Mouse (Mus musculus) heart, embryonic 14.5 days (tissue): ENCODE results near the gene Oprl1. TPM values are rescaled to one million over a fixed set of nuclear protein-coding genes. Genes with fewer than 3 reads are reported as not detected.

Experiments used
- ATAC-seq: fragments of 200-750 bp; cut with Nextera tagmentation; 2 replicates; pipeline ENCODE4 v1.8.0; 2017; ENCODE audit warnings: low read depth, moderate TSS enrichment; ENCODE audit not compliant: insufficient number of reproducible peaks, insufficient read depth, low FRiP score
- H3K27ac ChIP-seq, 2 experiments: fragments of 200-500 bp in 1 of 2; fragments of 300-500 bp in 1 of 2; sonication (generic) in 1 of 2; replicated peaks in 1 of 2; 2 replicates each; pipeline ENCODE4 v1.5.1; 2012 to 2014; ENCODE audit warnings: low read depth in 2 of 2, low read length in 2 of 2, control low read depth in 1 of 2, mild to moderate bottlenecking in 1 of 2, mixed read lengths in 1 of 2; ENCODE audit not compliant: control insufficient read depth in 1 of 2, insufficient read depth in 1 of 2
- H3K27me3 ChIP-seq: fragments of 300-500 bp; sonication (generic); 2 replicates; pipeline ENCODE4 v1.6.1; 2014; ENCODE audit warnings: mild to moderate bottlenecking, low read length, control low read depth; ENCODE audit not compliant: control insufficient read depth, insufficient read depth
- H3K36me3 ChIP-seq: fragments of 300-500 bp; sonication (generic); 2 replicates; pipeline ENCODE4 v1.6.1; 2014; ENCODE audit warnings: mild to moderate bottlenecking, control low read depth, low read length, mixed read lengths; ENCODE audit not compliant: control insufficient read depth, insufficient read depth
- H3K4me1 ChIP-seq, 2 experiments: fragments of 200-500 bp in 1 of 2; fragments of 300-500 bp in 1 of 2; sonication (generic) in 1 of 2; 2 replicates each; pipeline ENCODE4 v1.6.1; 2012 to 2014; ENCODE audit warnings: low read length in 2 of 2, control low read depth in 1 of 2, mixed read lengths in 1 of 2; ENCODE audit not compliant: control insufficient read depth in 2 of 2, insufficient read depth in 2 of 2
- H3K4me2 ChIP-seq: fragments of 300-500 bp; sonication (generic); 2 replicates; pipeline ENCODE4 v1.6.1; 2014; ENCODE audit warnings: mild to moderate bottlenecking, low read length
- H3K4me3 ChIP-seq, 2 experiments: fragments of 200-500 bp in 1 of 2; fragments of 300-500 bp in 1 of 2; sonication (generic) in 1 of 2; 2 replicates each; pipeline ENCODE4 v1.5.1; 2012 to 2014; ENCODE audit warnings: low read length in 2 of 2, mild to moderate bottlenecking in 2 of 2, control low read depth in 1 of 2, low read depth in 1 of 2, moderate library complexity in 1 of 2; ENCODE audit not compliant: control insufficient read depth in 1 of 2, insufficient read depth in 1 of 2
- H3K9ac ChIP-seq: fragments of 300-500 bp; sonication (generic); 2 replicates; pipeline ENCODE4 v1.6.1; 2014; ENCODE audit warnings: mild to moderate bottlenecking, low read length
- H3K9me3 ChIP-seq: fragments of 300-500 bp; sonication (generic); 2 replicates; pipeline ENCODE4 v1.6.1; 2016; ENCODE audit warnings: low read length, control low read depth; ENCODE audit not compliant: control insufficient read depth
- WGBS: fragments of 180-500 bp; shearing (Covaris S2); extraction: QIAGEN DNeasy Blood & Tissue Kit; methylation state at CpG from one replicate; pipeline ENCODE4 v1.1.7; 2014; 5-methylcytosine and 5-hydroxymethylcytosine counted together
- polyA plus RNA-seq: library from polyadenylated mRNA; unstranded; fragments of >200 nt; fragmentation: Nextera tagmentation; extraction: Ambion mirVana; gene quantifications from 2 replicates; pipeline ENCODE4 v1.2.1, GENCODE M21; 2014

Oprl1 gene
- polyA plus RNA-seq, 1 experiment from 2014 or later = 4.1 TPM

GRCm38 (mm10) chr2:181752626-181753025 lies 37.8 kb downstream of the Oprl1 start:
- Histone ChIP-seq H3K27me3 (no peaks in the 10 kb centered on the region), H3K9me3 (no peaks in the 10 kb centered on the region), H3K4me1 (no peaks in the 10 kb centered on the region), H3K4me3 (no peak overlapping the region), H3K36me3 (no peaks in the 10 kb centered on the region), H3K9ac (no peak overlapping the region), H3K4me2 (no peak overlapping the region), H3K27ac (no peak overlapping the region)
- no peak for ATAC-seq
- 44% methylated on average over 1 of the region's 1 CpGs for WGBS

- H3K4me1 ChIP-seq = no peaks in the 10 kb centered on the region
- WGBS = 56% methylated on average over 2 of the region's 2 CpGs
- H3K27me3 ChIP-seq = peaks cover 8% of the 10 kb centered on the region; the same call in 1 of the 2 replicates
- H3K9me3 ChIP-seq = no peaks in the 10 kb centered on the region
- H3K9ac ChIP-seq = no peak overlapping the region
- ATAC-seq = no peak
- H3K4me3 ChIP-seq = no peak overlapping the region
- H3K4me2 ChIP-seq = no peak overlapping the region
- H3K36me3 ChIP-seq = no peaks in the 10 kb centered on the region
- no peak overlapping the region for H3K27ac ChIP-seq
These were observed 43.4 kb downstream of the Oprl1 start for GRCm38 (mm10) chr2:181758147-181758725.

GRCm38 (mm10) chr2:181759041-181759440 lies 44.2 kb downstream of the Oprl1 start:
- Histone ChIP-seq H3K9me3 (no peaks in the 10 kb centered on the region), H3K4me1 (no peaks in the 10 kb centered on the region), H3K27ac (no peak overlapping the region), H3K4me3 (no peak overlapping the region), H3K36me3 (no peaks in the 10 kb centered on the region), H3K9ac (no peak overlapping the region), H3K4me2 (no peak overlapping the region), H3K27me3 (peaks cover 14% of the 10 kb centered on the region; the same call in 1 of the 2 replicates)
- ATAC-seq = no peak
- WGBS = 48% methylated on average over 4 of the region's 4 CpGs

GRCm38 (mm10) chr2:181763006-181763830 lies 48.4 kb downstream of the Oprl1 start, which contains the start of gene Myt1:
TSS of gene Myt1 (plus strand) at chr2:181763332.
- H3K27ac ChIP-seq = no peak within 1 kb of the TSS
- H3K9me3 ChIP-seq = no peaks in the 10 kb centered on the region
- H3K27me3 ChIP-seq = peaks cover 28% of the 10 kb centered on the region; the same call in 1 of the 2 replicates
- H3K4me2 ChIP-seq = no peak within 1 kb of the TSS
- H3K9ac ChIP-seq = no peak within 1 kb of the TSS
- H3K36me3 ChIP-seq = no peaks in the 10 kb centered on the region
- ATAC-seq = no peak
- H3K4me1 ChIP-seq = no peaks in the 10 kb centered on the region
- no peak within 1 kb of the TSS for H3K4me3 ChIP-seq
- WGBS = 50% methylated on average over 8 of the region's 8 CpGs

GRCm38 (mm10) chr2:181763886-181764527 lies 49.2 kb downstream of the Oprl1 start:
- no peak for ATAC-seq
- H3K9me3 ChIP-seq = no peaks in the 10 kb centered on the region
- H3K9ac ChIP-seq = no peak overlapping the region
- H3K27me3 ChIP-seq = peaks cover 28% of the 10 kb centered on the region; the same call in 1 of the 2 replicates
- H3K4me2 ChIP-seq = no peak overlapping the region
- H3K4me1 ChIP-seq = no peaks in the 10 kb centered on the region
- H3K4me3 ChIP-seq = no peak overlapping the region
- 39% methylated on average over 14 of the region's 14 CpGs for WGBS
- no peaks in the 10 kb centered on the region for H3K36me3 ChIP-seq
- no peak overlapping the region for H3K27ac ChIP-seq

- H3K27me3 ChIP-seq = peaks cover 24% of the 10 kb centered on the region; the same call in 1 of the 2 replicates
- H3K4me1 ChIP-seq = no peaks in the 10 kb centered on the region
- no peak for ATAC-seq
- H3K4me2 ChIP-seq = no peak overlapping the region
- 5% methylated on average over 10 of the region's 10 CpGs for WGBS
- H3K9me3 ChIP-seq = no peaks in the 10 kb centered on the region
- H3K9ac ChIP-seq = no peak overlapping the region
- H3K27ac ChIP-seq = no peak overlapping the region
- no peaks in the 10 kb centered on the region for H3K36me3 ChIP-seq
- H3K4me3 ChIP-seq = no peak overlapping the region
These were observed 49.8 kb downstream of the Oprl1 start for GRCm38 (mm10) chr2:181764600-181764999.

- Histone ChIP-seq H3K27me3 (peaks cover 24% of the 10 kb centered on the region; the same call in 1 of the 2 replicates), H3K9me3 (no peaks in the 10 kb centered on the region), H3K36me3 (no peaks in the 10 kb centered on the region), H3K4me1 (no peaks in the 10 kb centered on the region), H3K4me2 (no peak overlapping the region), H3K9ac (no peak overlapping the region), H3K27ac (no peak overlapping the region), H3K4me3 (no peak overlapping the region)
- no peak for ATAC-seq
- WGBS = 71% methylated on average over 4 of the region's 4 CpGs
These were observed 50.4 kb downstream of the Oprl1 start for GRCm38 (mm10) chr2:181765251-181765650.
